Mouse (Mus musculus) C2C12 (cell line): ENCODE results near the gene Nek9.

ENCODE experiments used
- CEBPB ChIP-seq: IDR thresholded peaks from one replicate; pipeline ENCODE4 v1.6.1; 2011; ENCODE audit warnings: low read depth, mild to moderate bottlenecking, control low read depth, moderate library complexity
- CTCF ChIP-seq: IDR thresholded peaks from one replicate; pipeline ENCODE4 v1.5.1; 2011; ENCODE audit not compliant: control insufficient read depth, insufficient read depth, insufficient read length
- MAX ChIP-seq: IDR thresholded peaks from one replicate; pipeline ENCODE4 v1.6.1; 2011; ENCODE audit warnings: mild to moderate bottlenecking, control low read depth
- MYOG ChIP-seq: IDR thresholded peaks from one replicate; pipeline ENCODE4 v1.6.1; 2011; ENCODE audit not compliant: control insufficient read depth, insufficient read length; ENCODE audit errors: extremely low read depth
- USF1 ChIP-seq: IDR thresholded peaks from one replicate; pipeline ENCODE4 v1.6.1; 2011; ENCODE audit warnings: low read depth, mild to moderate bottlenecking, control low read depth, moderate library complexity

DNA sequence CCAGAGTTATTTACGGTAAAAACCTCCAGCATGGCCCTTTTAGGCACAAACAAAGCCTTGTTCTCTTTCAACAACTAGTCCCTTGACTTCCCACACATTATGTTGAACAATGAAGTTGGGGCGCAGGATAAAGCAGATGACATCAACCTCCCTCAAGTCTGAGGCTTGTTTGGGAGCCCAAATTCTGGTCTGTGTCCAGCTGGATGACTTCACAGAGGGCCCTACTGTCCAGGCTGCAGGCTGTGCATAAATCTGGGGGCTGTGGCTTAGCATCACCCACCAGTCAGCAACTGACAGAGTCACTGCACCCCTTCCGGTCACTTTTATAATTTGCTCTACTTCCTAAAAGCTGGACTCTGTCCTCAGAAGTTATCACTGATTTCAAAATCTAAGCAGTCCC, 27.1 kb upstream of the Nek9 start:
- TF ChIP-seq MAX, result no peak
- TF ChIP-seq CTCF, result no peak
- no peak for TF ChIP-seq USF1
- no peak for TF ChIP-seq CEBPB
- no peak for TF ChIP-seq MYOG
